Mouse (Mus musculus): ENCODE data around the gene Wipf2. TPM values are rescaled to one million over a fixed set of nuclear protein-coding genes. Genes with fewer than 3 reads are reported as not detected.

The Wipf2 gene
- total RNA-seq, 2 experiments from 2014 or later, result 72.7 to 73.9 TPM

DNA sequence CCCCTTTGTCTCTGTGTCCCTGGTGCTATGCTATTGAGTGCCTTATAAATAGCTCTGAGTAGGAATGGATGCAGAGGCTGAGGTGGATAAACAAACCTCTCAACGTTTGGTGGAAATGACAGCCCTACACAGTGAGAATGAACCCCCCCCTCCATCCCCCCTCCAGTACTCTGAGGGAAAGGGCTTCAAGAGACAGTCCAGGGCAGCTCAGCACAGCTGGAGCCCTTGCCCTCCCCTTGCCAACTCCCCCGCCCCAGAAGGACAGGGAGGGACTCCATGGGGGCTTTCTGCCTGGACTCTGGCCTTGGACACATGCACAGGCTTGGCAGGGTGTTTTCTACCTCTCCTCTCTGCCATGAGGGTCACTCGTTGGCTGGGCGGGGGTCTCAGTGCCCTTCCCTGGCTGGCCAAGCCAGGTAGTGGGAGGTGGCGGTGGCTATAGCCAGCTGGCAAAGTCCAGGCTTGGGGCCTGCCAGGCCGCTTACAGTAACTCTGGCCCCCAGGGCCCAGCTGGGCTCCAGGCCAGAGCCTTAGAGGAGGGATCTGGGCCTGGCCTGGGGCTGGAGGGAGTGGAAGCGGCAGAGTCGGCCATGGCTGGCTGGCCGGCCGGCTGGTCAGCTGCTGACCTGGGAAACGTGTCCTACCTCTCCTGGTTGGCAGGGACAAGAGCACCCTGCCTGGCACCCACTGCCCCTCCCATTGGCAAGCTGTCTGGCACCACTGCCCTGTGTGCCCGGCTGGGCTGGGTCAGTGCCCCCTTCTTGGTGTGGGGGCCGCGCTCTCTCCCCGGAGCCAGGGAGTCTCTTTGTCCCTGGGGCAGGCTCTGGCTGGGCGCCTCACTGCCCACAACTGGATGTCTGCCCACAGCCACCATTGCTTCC lies 87.8 kb downstream of the Wipf2 start:
- TF ChIP-seq CTCF (IDR thresholded peaks at IDR 0.05), result no peak
- DNase-seq (ENCODE audit: extremely low spot score in 1 of 2, low spot score in 2 of 2), result peak in 1 of 2 experiments; percentile 29
- intact Hi-C loops (cut with DNase I), result no loop called here
- Histone ChIP-seq H3K4me3 (no peak overlapping the region), H3K27ac (no peak overlapping the region)

DNA sequence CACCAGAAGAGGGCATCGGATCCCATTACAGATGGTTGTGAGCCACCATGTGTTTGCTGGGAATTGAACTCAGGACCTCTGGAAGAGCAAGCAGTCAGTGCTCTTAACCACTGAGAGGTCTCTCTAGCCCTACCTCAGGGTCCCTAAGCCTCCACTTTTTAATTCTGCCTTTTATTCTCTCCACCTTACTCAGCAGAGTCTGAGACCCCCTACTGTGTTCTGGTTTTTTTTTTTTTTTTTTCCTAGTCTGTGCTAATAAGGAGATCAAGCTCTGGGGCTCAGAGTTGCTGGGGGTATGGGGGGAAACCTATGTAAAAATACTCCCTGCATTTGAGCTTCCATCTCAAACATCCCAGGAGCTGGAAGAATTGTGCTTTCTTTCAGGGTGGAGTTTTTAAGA lies 88.7 kb downstream of the Wipf2 start:
- intact Hi-C loops (cut with DNase I), result no loop called here
- no peak for TF ChIP-seq CTCF (IDR thresholded peaks at IDR 0.05)
- DNase-seq (ENCODE audit: extremely low spot score in 1 of 2, low spot score in 2 of 2), result no peak
- Histone ChIP-seq H3K4me3 (no peak overlapping the region), H3K27ac (no peak overlapping the region)

DNA sequence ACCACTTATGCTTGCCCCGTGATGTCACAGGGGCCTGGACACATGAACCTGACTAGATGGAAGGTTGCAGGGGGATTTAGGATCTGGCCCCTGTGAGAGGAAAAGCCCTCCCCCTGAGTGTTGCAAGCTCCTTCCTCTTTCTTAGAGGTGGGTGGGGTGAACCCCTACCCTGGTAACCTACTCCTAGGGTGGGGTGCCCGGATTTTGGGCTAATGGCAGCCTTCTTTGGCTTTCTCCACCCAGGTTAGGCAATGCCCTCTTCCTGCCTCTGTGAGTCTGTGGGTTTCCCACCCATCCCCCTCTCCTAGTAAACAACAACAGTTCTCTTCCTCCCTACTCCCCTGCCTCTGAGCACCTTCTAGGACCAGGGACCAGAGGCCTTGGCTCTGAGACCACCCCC lies 89.3 kb downstream of the Wipf2 start:
- no peak overlapping the region for H3K27ac ChIP-seq
- DNase-seq (ENCODE audit: extremely low spot score in 1 of 2, low spot score in 2 of 2), result no peak
- no peak for TF ChIP-seq CTCF (IDR thresholded peaks at IDR 0.05)
- no peak overlapping the region for H3K4me3 ChIP-seq
- intact Hi-C loops (cut with DNase I), result no loop called here

DNA sequence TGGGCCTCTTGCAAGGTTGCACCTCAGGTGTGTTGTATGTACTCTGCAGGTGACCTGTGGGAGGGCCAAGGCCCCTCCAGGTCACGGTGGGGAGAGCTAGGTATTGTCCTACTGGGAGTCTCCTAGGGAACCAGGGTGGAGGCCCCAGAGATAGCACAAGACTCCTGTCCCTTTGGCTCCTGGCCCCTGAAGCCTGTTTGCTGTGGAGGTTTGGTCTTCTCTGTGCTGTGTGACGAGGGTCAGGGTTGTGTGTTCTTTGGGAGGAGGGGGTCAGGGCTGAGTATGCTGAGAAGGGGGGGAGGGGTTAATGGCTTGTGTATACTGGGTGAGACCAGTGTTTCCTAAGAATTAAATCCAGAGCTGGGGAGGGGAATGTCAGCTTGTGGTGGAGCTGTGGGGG lies 89.9 kb downstream of the Wipf2 start:
- DNase-seq (ENCODE audit: extremely low spot score in 1 of 2, low spot score in 2 of 2), result no peak
- TF ChIP-seq CTCF (IDR thresholded peaks at IDR 0.05), result no peak
- intact Hi-C loops (cut with DNase I), result no loop called here
- Histone ChIP-seq H3K4me3 (no peak overlapping the region), H3K27ac (no peak overlapping the region)

DNA sequence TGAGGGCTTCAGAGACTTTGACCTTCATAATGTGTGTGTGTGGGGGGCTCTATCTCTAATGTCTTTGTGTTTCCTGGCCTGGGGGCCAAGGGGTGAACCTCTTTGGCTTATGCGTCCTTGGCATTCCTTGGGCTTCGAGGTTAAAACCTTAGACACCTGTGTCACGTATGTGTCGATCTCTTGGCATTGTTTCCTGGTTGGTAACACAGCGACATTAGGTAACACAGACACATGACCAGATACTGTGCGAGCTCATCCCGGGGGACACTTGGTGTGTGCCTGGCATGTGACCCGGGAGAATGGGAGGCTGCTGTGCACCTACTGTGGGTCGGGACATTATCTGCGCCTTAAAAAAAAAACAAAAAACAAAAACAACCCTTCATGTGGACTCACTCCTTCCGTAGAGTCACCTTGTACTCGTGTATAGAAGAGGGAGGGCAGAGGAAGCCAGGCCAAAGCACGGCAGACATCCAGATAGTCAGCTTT lies 90.4 kb downstream of the Wipf2 start:
- DNase-seq (ENCODE audit: extremely low spot score in 1 of 2, low spot score in 2 of 2), result no peak

DNA sequence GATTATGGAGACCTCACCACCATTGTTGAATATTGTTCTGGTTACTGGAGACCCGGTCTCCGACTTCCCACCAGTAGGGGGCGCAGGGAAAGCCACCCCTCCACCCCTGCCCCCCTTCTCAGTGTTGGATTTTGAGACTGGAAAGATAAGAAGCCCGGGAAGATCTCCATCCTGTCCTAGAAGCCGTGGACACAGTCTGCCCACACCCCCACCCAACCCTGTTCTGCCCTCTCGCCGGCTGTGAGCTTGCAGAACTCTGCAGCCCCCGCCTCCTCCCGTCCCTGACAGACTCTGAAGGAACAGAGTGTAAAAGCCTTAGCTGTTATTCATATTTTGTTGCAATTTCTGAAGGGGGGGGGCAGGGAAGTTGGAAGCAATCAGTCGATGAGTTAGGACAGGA lies 90.9 kb downstream of the Wipf2 start:
- DNase-seq (ENCODE audit: extremely low spot score in 1 of 2, low spot score in 2 of 2), result no peak
- Histone ChIP-seq H3K4me3 (no peak overlapping the region), H3K27ac (no peak overlapping the region)
- intact Hi-C loops (cut with DNase I), result loop anchor here (2.0 kb wide), 1 partner anchor 14 kb away; no protein-coding TSS in a partner anchor
- TF ChIP-seq CTCF (IDR thresholded peaks at IDR 0.05), result peak; percentile 83

More for the DNA sequence above, 90.4 kb downstream of the Wipf2 start:
- Histone ChIP-seq H3K27ac (no peak overlapping the region), H3K4me3 (no peak overlapping the region)
- intact Hi-C loops (cut with DNase I), result loop anchor here (2.0 kb wide), 1 partner anchor 13 kb away; no protein-coding TSS in a partner anchor
- no peak for TF ChIP-seq CTCF (IDR thresholded peaks at IDR 0.05)

Other genes with a start within 250 kb of the Wipf2 start
- 10 to 100 TPM in 1 of 2 experiments, 1 to 10 TPM in 1; 8.8 to 12.1 TPM for gene Gm12355, start 238.0 kb upstream of the Wipf2 start, total RNA-seq (2021)
- under 1 TPM; 0.23 to 0.27 TPM for gene Gsdma3, start 237.3 kb upstream of the Wipf2 start, total RNA-seq (2021)
- not detected for gene Gsdma2, start 216.9 kb upstream of the Wipf2 start, total RNA-seq (2021)
- not detected for gene Gsdma, start 199.3 kb upstream of the Wipf2 start, total RNA-seq (2021)
- 100 to 1,000 TPM; 132 TPM for gene Psmd3, start 181.1 kb upstream of the Wipf2 start, total RNA-seq (2021)
- not detected for gene Csf3, start 162.4 kb upstream of the Wipf2 start, total RNA-seq (2021)
- gene Med24, start 134.2 kb upstream of the Wipf2 start, total RNA-seq (2021), result 100 to 1,000 TPM; 126 to 134 TPM
- 100 to 1,000 TPM; 730 to 768 TPM for gene Thra, start 123.0 kb upstream of the Wipf2 start, total RNA-seq (2021)
- 100 to 1,000 TPM in 1 of 2 experiments, 10 to 100 TPM in 1; 91.9 to 153 TPM for gene Nr1d1, start 88.3 kb upstream of the Wipf2 start, total RNA-seq (2021)
- gene Msl1, start 68.1 kb upstream of the Wipf2 start, total RNA-seq (2021), result 100 to 1,000 TPM; 178 to 192 TPM
- 10 to 100 TPM; 53.0 to 57.6 TPM for gene Casc3, start 58.7 kb upstream of the Wipf2 start, total RNA-seq (2021)
- 100 to 1,000 TPM; 144 to 153 TPM for gene Rapgefl1, start 26.9 kb upstream of the Wipf2 start, total RNA-seq (2021)
- under 1 TPM; 0.35 to 0.36 TPM for gene Cdc6, start 44.2 kb downstream of the Wipf2 start, total RNA-seq (2021)
- 10 to 100 TPM; 14.0 to 18.7 TPM for gene Rara, start 64.2 kb downstream of the Wipf2 start, total RNA-seq (2021)
- gene Gjd3, start 119.4 kb downstream of the Wipf2 start, total RNA-seq (2021), result 1 to 10 TPM; 1.4 to 3.2 TPM
- 1 to 10 TPM in 1 of 2 experiments, under 1 TPM in 1; 0.66 to 1.0 TPM for gene Top2a, start 160.6 kb downstream of the Wipf2 start, total RNA-seq (2021)
- gene Igfbp4, start 177.6 kb downstream of the Wipf2 start, total RNA-seq (2021), result 10 to 100 TPM; 82.8 to 88.7 TPM
- 1 to 10 TPM in 1 of 2 experiments, under 1 TPM in 1; 0.19 to 1.1 TPM for gene Tns4, start 225.7 kb downstream of the Wipf2 start, total RNA-seq (2021)